Mouse (Mus musculus): ENCODE measurements around the gene Bmp15. TPM values are rescaled to one million over a fixed set of nuclear protein-coding genes. Genes with fewer than 3 reads are reported as not detected.
A peak's percentile ranks its signal among the peaks of the same experiment; 100 is the strongest.

The Bmp15 gene
- 0.06 and 0.15 TPM in 2 replicates for polyA plus RNA-seq (2014; fragmentation: Nextera tagmentation; extraction: Ambion mirVana)

- no peak within 1 kb of the TSS for H3K9ac ChIP-seq (ENCODE audit: low read depth, low read length)
- H3K27ac ChIP-seq (ENCODE audit: low read depth, low read length) = no peak within 1 kb of the TSS
- WGBS = 76% methylated on average over 3 of the region's 3 CpGs
- no peaks in the 10 kb centered on the region for H3K4me1 ChIP-seq (ENCODE audit: control insufficient read depth, insufficient read depth, low read length)
- H3K9me3 ChIP-seq (ENCODE audit: control insufficient read depth, low read length) = no peaks in the 10 kb centered on the region
- ATAC-seq (ENCODE audit: low FRiP score, low TSS enrichment) = no peak
- no peak within 1 kb of the TSS for H3K4me2 ChIP-seq (replicated peaks; ENCODE audit: low read depth, low read length)
- H3K27me3 ChIP-seq (ENCODE audit: control insufficient read depth, insufficient read depth, low read length) = no peaks in the 10 kb centered on the region
- no peaks in the 10 kb centered on the region for H3K36me3 ChIP-seq (ENCODE audit: control insufficient read depth, insufficient read depth, low read length)
- no peak within 1 kb of the TSS for H3K4me3 ChIP-seq (ENCODE audit: low read length)
These were observed at the start of gene Bmp15 for GRCm38 (mm10) chrX:6320621-6321020. Gene Bmp15 (minus strand): TSS chrX:6320721.

- 84% methylated on average over 1 of the region's 1 CpGs for WGBS
- H3K4me2 ChIP-seq (replicated peaks; ENCODE audit: low read depth, low read length) = no peak overlapping the region
- no peak overlapping the region for H3K9ac ChIP-seq (ENCODE audit: low read depth, low read length)
- H3K27ac ChIP-seq (ENCODE audit: low read depth, low read length) = no peak overlapping the region
- H3K27me3 ChIP-seq (ENCODE audit: control insufficient read depth, insufficient read depth, low read length) = no peaks in the 10 kb centered on the region
- no peaks in the 10 kb centered on the region for H3K4me1 ChIP-seq (ENCODE audit: control insufficient read depth, insufficient read depth, low read length)
- no peaks in the 10 kb centered on the region for H3K9me3 ChIP-seq (ENCODE audit: control insufficient read depth, low read length)
- H3K4me3 ChIP-seq (ENCODE audit: low read length) = no peak overlapping the region
- no peaks in the 10 kb centered on the region for H3K36me3 ChIP-seq (ENCODE audit: control insufficient read depth, insufficient read depth, low read length)
- ATAC-seq (ENCODE audit: low FRiP score, low TSS enrichment) = no peak
These were observed 48.3 kb upstream of the Bmp15 start for GRCm38 (mm10) chrX:6368822-6369221.

DNA sequence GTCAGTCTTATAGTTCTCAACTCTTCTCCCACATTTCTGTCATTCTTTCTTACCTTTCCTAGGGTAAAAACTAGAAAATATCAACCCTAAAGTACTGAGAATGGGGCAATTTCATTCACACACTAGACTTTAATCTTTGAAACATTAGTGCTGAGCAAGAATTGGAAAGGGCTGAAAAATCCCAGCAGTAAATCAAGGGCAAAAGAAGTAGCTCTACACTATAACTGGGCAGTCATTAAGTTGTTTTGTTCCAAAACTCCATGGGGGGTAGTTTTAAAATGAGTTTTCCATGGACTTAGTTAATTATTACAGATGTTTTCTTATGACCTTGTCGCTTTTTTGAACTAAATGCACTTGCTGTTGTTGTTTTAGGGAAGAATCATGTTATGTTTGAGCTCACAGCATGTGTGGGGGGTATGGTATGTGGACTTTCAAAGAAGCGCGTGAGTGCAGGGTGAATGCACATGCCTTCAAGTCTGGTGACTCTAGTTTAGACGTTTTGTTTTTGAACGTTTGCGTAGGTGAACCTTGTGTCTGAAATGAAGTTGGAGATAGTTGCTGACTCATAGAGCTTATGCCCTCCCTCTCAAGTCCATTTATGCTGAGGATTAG, 37.1 kb upstream of the Bmp15 start:
- Histone ChIP-seq H3K36me3 (ENCODE audit: control insufficient read depth, insufficient read depth, low read length) (no peaks in the 10 kb centered on the region), H3K9me3 (ENCODE audit: control insufficient read depth, low read length) (no peaks in the 10 kb centered on the region), H3K27me3 (ENCODE audit: control insufficient read depth, insufficient read depth, low read length) (no peaks in the 10 kb centered on the region), H3K9ac (ENCODE audit: low read depth, low read length) (no peak overlapping the region), H3K4me3 (ENCODE audit: low read length) (no peak overlapping the region), H3K4me2 (replicated peaks; ENCODE audit: low read depth, low read length) (no peak overlapping the region), H3K27ac (ENCODE audit: low read depth, low read length) (no peak overlapping the region), H3K4me1 (ENCODE audit: control insufficient read depth, insufficient read depth, low read length) (no peaks in the 10 kb centered on the region)
- peak; percentile 64; the same call in 1 of the 2 replicates for ATAC-seq (ENCODE audit: low FRiP score, low TSS enrichment)
- 63% methylated on average over 6 of the region's 6 CpGs for WGBS

- H3K4me1 ChIP-seq (ENCODE audit: control insufficient read depth, insufficient read depth, low read length) = no peaks in the 10 kb centered on the region
- WGBS = 84% methylated on average over 3 of the region's 3 CpGs
- no peaks in the 10 kb centered on the region for H3K27me3 ChIP-seq (ENCODE audit: control insufficient read depth, insufficient read depth, low read length)
- no peak overlapping the region for H3K4me3 ChIP-seq (ENCODE audit: low read length)
- no peak overlapping the region for H3K4me2 ChIP-seq (replicated peaks; ENCODE audit: low read depth, low read length)
- no peak overlapping the region for H3K9ac ChIP-seq (ENCODE audit: low read depth, low read length)
- H3K27ac ChIP-seq (ENCODE audit: low read depth, low read length) = no peak overlapping the region
- no peak for ATAC-seq (ENCODE audit: low FRiP score, low TSS enrichment)
- H3K9me3 ChIP-seq (ENCODE audit: control insufficient read depth, low read length) = no peaks in the 10 kb centered on the region
- H3K36me3 ChIP-seq (ENCODE audit: control insufficient read depth, insufficient read depth, low read length) = no peaks in the 10 kb centered on the region
These were observed 36.4 kb upstream of the Bmp15 start for GRCm38 (mm10) chrX:6356876-6357275.

GRCm38 (mm10) chrX:6345273-6345959, 24.9 kb upstream of the Bmp15 start:
- no peaks in the 10 kb centered on the region for H3K9me3 ChIP-seq (ENCODE audit: control insufficient read depth, low read length)
- no peak overlapping the region for H3K27ac ChIP-seq (ENCODE audit: low read depth, low read length)
- no peaks in the 10 kb centered on the region for H3K36me3 ChIP-seq (ENCODE audit: control insufficient read depth, insufficient read depth, low read length)
- H3K9ac ChIP-seq (ENCODE audit: low read depth, low read length) = no peak overlapping the region
- 75% methylated on average over 1 of the region's 1 CpGs for WGBS
- H3K4me2 ChIP-seq (replicated peaks; ENCODE audit: low read depth, low read length) = no peak overlapping the region
- no peaks in the 10 kb centered on the region for H3K4me1 ChIP-seq (ENCODE audit: control insufficient read depth, insufficient read depth, low read length)
- H3K27me3 ChIP-seq (ENCODE audit: control insufficient read depth, insufficient read depth, low read length) = no peaks in the 10 kb centered on the region
- H3K4me3 ChIP-seq (ENCODE audit: low read length) = no peak overlapping the region
- ATAC-seq (ENCODE audit: low FRiP score, low TSS enrichment) = no peak

DNA sequence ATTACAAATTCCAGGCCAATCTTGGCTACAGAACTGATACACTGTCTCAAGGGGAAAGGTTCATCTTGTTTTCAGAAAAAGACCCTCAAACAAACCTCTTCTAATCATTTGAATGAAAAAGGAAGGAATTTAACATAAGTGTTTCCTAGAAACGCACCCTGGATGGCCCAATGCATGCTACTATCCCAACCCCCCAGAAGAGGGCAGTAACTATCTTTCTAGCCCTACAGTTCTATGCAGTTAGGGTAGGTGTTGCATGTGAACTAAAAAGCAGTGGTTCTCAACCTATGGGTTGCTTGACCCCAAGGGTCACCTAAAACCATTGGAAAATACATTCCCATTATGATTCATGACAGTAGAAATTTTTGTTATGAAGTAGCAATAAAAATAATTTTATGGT, 3.5 kb upstream of the Bmp15 start:
- no peak for ATAC-seq (ENCODE audit: low FRiP score, low TSS enrichment)

DNA sequence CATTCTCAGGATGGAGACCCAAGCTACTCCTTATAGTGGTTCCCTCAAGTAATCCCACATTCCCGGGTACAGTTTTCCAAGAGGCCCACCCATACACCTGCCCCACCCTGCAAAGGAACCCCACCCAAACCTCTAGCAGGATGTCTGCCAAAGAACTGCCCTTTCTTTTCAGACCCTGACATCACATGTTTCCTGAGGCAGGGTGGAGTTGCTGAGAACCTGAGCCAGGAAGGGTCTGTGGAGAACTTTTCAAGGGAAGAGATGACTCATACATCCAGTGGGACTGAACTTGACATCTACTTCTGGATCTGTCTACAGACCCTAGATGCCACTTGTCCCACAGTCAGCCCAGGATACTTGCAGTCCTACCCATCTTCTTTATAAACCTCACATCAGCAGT, 2.8 kb downstream of the Bmp15 start:
- 89% methylated on average over 1 of the region's 1 CpGs for WGBS
- no peak overlapping the region for H3K4me2 ChIP-seq (replicated peaks; ENCODE audit: low read depth, low read length)
- no peak overlapping the region for H3K27ac ChIP-seq (ENCODE audit: low read depth, low read length)

More for the DNA sequence above, 3.5 kb upstream of the Bmp15 start:
- 42% methylated on average over 1 of the region's 1 CpGs for WGBS
- H3K4me3 ChIP-seq (ENCODE audit: low read length) = no peak overlapping the region
- H3K4me2 ChIP-seq (replicated peaks; ENCODE audit: low read depth, low read length) = no peak overlapping the region
- H3K27ac ChIP-seq (ENCODE audit: low read depth, low read length) = no peak overlapping the region
- H3K4me1 ChIP-seq (ENCODE audit: control insufficient read depth, insufficient read depth, low read length) = no peaks in the 10 kb centered on the region
- H3K27me3 ChIP-seq (ENCODE audit: control insufficient read depth, insufficient read depth, low read length) = no peaks in the 10 kb centered on the region
- H3K36me3 ChIP-seq (ENCODE audit: control insufficient read depth, insufficient read depth, low read length) = no peaks in the 10 kb centered on the region
- no peaks in the 10 kb centered on the region for H3K9me3 ChIP-seq (ENCODE audit: control insufficient read depth, low read length)
- no peak overlapping the region for H3K9ac ChIP-seq (ENCODE audit: low read depth, low read length)

More for the DNA sequence above, 2.8 kb downstream of the Bmp15 start:
- no peak overlapping the region for H3K9ac ChIP-seq (ENCODE audit: low read depth, low read length)
- no peaks in the 10 kb centered on the region for H3K9me3 ChIP-seq (ENCODE audit: control insufficient read depth, low read length)
- no peak for ATAC-seq (ENCODE audit: low FRiP score, low TSS enrichment)
- no peaks in the 10 kb centered on the region for H3K4me1 ChIP-seq (ENCODE audit: control insufficient read depth, insufficient read depth, low read length)
- no peak overlapping the region for H3K4me3 ChIP-seq (ENCODE audit: low read length)
- H3K36me3 ChIP-seq (ENCODE audit: control insufficient read depth, insufficient read depth, low read length) = no peaks in the 10 kb centered on the region
- H3K27me3 ChIP-seq (ENCODE audit: control insufficient read depth, insufficient read depth, low read length) = no peaks in the 10 kb centered on the region

Other genes with a start within 250 kb of the Bmp15 start
- gene AU022751, start 237.3 kb downstream of the Bmp15 start, polyA plus RNA-seq (2014; fragmentation: Nextera tagmentation; extraction: Ambion mirVana) = not detected in 2 replicates
- gene Nudt10, start 147.7 kb downstream of the Bmp15 start, polyA plus RNA-seq (2014; fragmentation: Nextera tagmentation; extraction: Ambion mirVana) = 17.6 and 19.7 TPM in 2 replicates
- 5.1 and 9.3 TPM in 2 replicates for gene Shroom4, start 79.1 kb upstream of the Bmp15 start, polyA plus RNA-seq (2014; fragmentation: Nextera tagmentation; extraction: Ambion mirVana)